Mouse (Mus musculus): ENCODE data around the gene Gm4791. TPM values are rescaled to one million over a fixed set of nuclear protein-coding genes. Genes with fewer than 3 reads are reported as not detected.

Gene Gm4791
- polyA plus RNA-seq (2012; rRNA removed; ENCODE audit: low replicate concordance), result not detected in 2 replicates

DNA sequence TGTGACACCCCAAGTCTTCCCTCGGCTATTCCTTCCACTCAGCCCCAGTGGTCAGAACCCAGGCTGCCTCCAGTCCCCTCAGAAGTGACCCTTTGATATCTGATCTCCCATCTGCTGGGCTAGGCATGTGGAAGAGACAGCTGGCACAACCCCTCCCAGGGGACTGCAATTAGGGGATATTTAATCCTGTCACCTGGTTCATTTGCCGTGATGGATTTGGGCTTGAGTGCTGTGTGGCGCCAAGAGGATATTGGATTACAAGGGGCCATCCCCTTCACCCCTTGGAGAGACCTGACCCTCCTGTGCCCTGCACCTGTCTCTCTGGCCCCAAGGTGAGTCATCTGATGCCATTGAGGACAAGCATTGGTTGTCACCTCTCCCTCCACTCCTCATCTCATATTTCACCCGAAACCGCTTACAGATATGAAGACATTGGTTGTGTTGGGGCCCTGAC lies at the start of gene Gm4791:
Gene Gm4791 (plus strand): TSS at position 404 of the 454 bp plus-strand sequence.

All from mammary gland, adult 2 months (tissue).